ENCODE assay signal across 8 mouse cellular contexts in genomic region chr9:40730701-40731590, GRCm38 (mm10). TPM values are rescaled to one million over a fixed set of nuclear protein-coding genes. Genes with fewer than 3 reads are reported as not detected.
DNase-seq lines count a peak whose midpoint lies in the region; ATAC-seq and TF ChIP-seq lines count a peak whose summit lies in the region.

No protein-coding gene starts in this region.

- H3K9ac ChIP-seq in heart, embryonic 16.5 days (ENCODE audit: low read length): peak overlapping the region; percentile 58
- peak overlapping the region; percentile 33 for H3K9ac ChIP-seq in lung, embryonic 15.5 days

- WGBS in heart, embryonic 16.5 days: under 1% methylated on average over 35 of the region's 35 CpGs
- WGBS in lung, embryonic 15.5 days: under 1% methylated on average over 35 of the region's 35 CpGs
- WGBS in olfactory bulb, adult 2 months: 7% methylated on average over 35 of the region's 35 CpGs

- no peaks in the 10 kb centered on the region for H3K27me3 ChIP-seq in heart, embryonic 16.5 days (ENCODE audit: control insufficient read depth, insufficient read depth, low read length)
- H3K27me3 ChIP-seq in lung, embryonic 15.5 days: no peaks in the 10 kb centered on the region

- peak overlapping the region; percentile 65 for H3K4me2 ChIP-seq in heart, embryonic 16.5 days (ENCODE audit: low read depth, low read length)
- peak overlapping the region; percentile 72 for H3K4me2 ChIP-seq in lung, embryonic 15.5 days

- peak; percentile 55; the same call in 1 of the 2 replicates for TF ChIP-seq POLR2A in embryonic fibroblast, embryonic 13.5 days (IDR thresholded peaks at IDR 0.05; ENCODE audit: low read depth, low read length)
- no peak for TF ChIP-seq POLR2A in olfactory bulb, adult 2 months (IDR thresholded peaks at IDR 0.05; ENCODE audit: insufficient read depth, low read depth, low read length)

- H3K36me3 ChIP-seq in heart, embryonic 16.5 days (ENCODE audit: control insufficient read depth, insufficient read depth): no peaks in the 10 kb centered on the region
- H3K36me3 ChIP-seq in lung, embryonic 15.5 days: no peaks in the 10 kb centered on the region

- peak overlapping the region; percentile 33 for H3K4me3 ChIP-seq in embryonic fibroblast, embryonic 13.5 days (ENCODE audit: insufficient read depth, low read length)
- H3K4me3 ChIP-seq in heart, embryonic 16.5 days (ENCODE audit: low read length): peak overlapping the region; percentile 44
- peak overlapping the region; percentile 41 for H3K4me3 ChIP-seq in lung, embryonic 15.5 days
- peak overlapping the region; percentile 40 for H3K4me3 ChIP-seq in olfactory bulb, adult 2 months (ENCODE audit: insufficient read depth, low read depth, low read length)

- H3K4me1 ChIP-seq in embryonic fibroblast, embryonic 13.5 days (ENCODE audit: control insufficient read depth, insufficient read depth, low read length): peaks cover 8% of the 10 kb centered on the region
- peaks cover 9% of the 10 kb centered on the region for H3K4me1 ChIP-seq in heart, embryonic 16.5 days (ENCODE audit: control insufficient read depth, insufficient read depth, low read length)
- peaks cover 19% of the 10 kb centered on the region for H3K4me1 ChIP-seq in lung, embryonic 15.5 days
- H3K4me1 ChIP-seq in olfactory bulb, adult 2 months (ENCODE audit: control insufficient read depth, insufficient read depth, low read length): 0 out of 2 replicates have a peak, but pooled peaks cover 5% of the 10 kb centered on the region

- no peak for TF ChIP-seq CTCF in embryonic fibroblast, embryonic 13.5 days (IDR thresholded peaks at IDR 0.05; ENCODE audit: borderline replicate concordance, insufficient read depth, low read length)
- TF ChIP-seq CTCF in olfactory bulb, adult 2 months (IDR thresholded peaks at IDR 0.05; ENCODE audit: insufficient read depth, low read depth, low read length): no peak

- ATAC-seq in heart, embryonic 16.5 days (replicated peaks; ENCODE audit: extremely low read depth, insufficient read depth, low FRiP score): peak; percentile 75
- ATAC-seq in lung, embryonic 15.5 days (ENCODE audit: borderline replicate concordance, extremely low read depth, low FRiP score, low TSS enrichment): peak; percentile 90

- DNase-seq in ES-CJ7 (ENCODE audit: low read depth, low spot score): peak; percentile 41
- peak; percentile 82 for DNase-seq in brain, adult 2 months (ENCODE audit: low read depth, low spot score)
- DNase-seq in kidney, postnatal 10 days: peak; percentile 91
- DNase-seq in urinary bladder, postnatal 14 days (ENCODE audit: low spot score): peak; percentile 72

- H3K9me3 ChIP-seq in heart, embryonic 16.5 days (replicated peaks; ENCODE audit: control insufficient read depth, low read length): no peaks in the 10 kb centered on the region
- H3K9me3 ChIP-seq in lung, embryonic 15.5 days: no peaks in the 10 kb centered on the region

- H3K27ac ChIP-seq in embryonic fibroblast, embryonic 13.5 days (ENCODE audit: insufficient read depth, low read length): peak overlapping the region; percentile 93
- H3K27ac ChIP-seq in heart, embryonic 16.5 days (ENCODE audit: low read length): peak overlapping the region; percentile 37
- H3K27ac ChIP-seq in lung, embryonic 15.5 days: peak overlapping the region; percentile 96
- H3K27ac ChIP-seq in olfactory bulb, adult 2 months (ENCODE audit: insufficient read depth, low read depth, low read length): no peak overlapping the region

RNA-seq across cellular contexts. Expression of gene Clmp, which starts 45.2 kb away (rescaled TPM):
- polyA plus RNA-seq in embryonic fibroblast, embryonic 13.5 days (2011; ENCODE audit: insufficient read length, low read depth, missing spikeins): 32.3 and 61.2 TPM in 2 replicates
- polyA plus RNA-seq in heart, embryonic 16.5 days (2015; fragmentation: Nextera tagmentation; extraction: Ambion mirVana): 7.4 and 7.7 TPM in 2 replicates
- polyA plus RNA-seq in lung, embryonic 15.5 days (2015; fragmentation: Nextera tagmentation; extraction: Ambion mirVana): 11.7 and 12.6 TPM in 2 replicates
- polyA plus RNA-seq in olfactory bulb, adult 2 months (2012; ENCODE audit: insufficient read depth, insufficient read length, low replicate concordance, missing spikeins): not detected in 2 replicates

Comparison
In these comparisons a context has a peak if more than half of its experiments do, and no peak if none do; other contexts are left out.
1. DNase-seq: peak in every context shown above with its lines; median percentile 91 in kidney, postnatal 10 days; 82 in brain, adult 2 months; 72 in urinary bladder, postnatal 14 days; 41 in ES-CJ7.